Mouse (Mus musculus) liver, embryonic 14.5 days (tissue): ENCODE data around the gene Tcp10c.
"Not testable (repeated sequence)": the region's sequence is repeated elsewhere in the genome, so short reads cannot be mapped to it uniquely, and the experiment has no call there.

ENCODE experiments used
- CTCF ChIP-seq: IDR thresholded peaks from 2 replicates; pipeline ENCODE4 v1.5.1; 2016; ENCODE audit warnings: antibody characterized with exemption, low read depth, control low read depth
- EP300 ChIP-seq: IDR thresholded peaks from 2 replicates; pipeline ENCODE4 v1.6.1; 2016; ENCODE audit warnings: antibody characterized with exemption, low read depth

GRCm38 (mm10) chr17:13381286-13381685 is 26.9 kb downstream of the Tcp10c start:
- TF ChIP-seq CTCF, EP300: not testable (repeated sequence)
